Mouse (Mus musculus): Measurements from ENCODE around the gene Prpf6. TPM values are rescaled to one million over a fixed set of nuclear protein-coding genes. Genes with fewer than 3 reads are reported as not detected.

Prpf6 gene
- polyA plus RNA-seq, 1 experiment from 2014 or later, result 75.2 TPM

- Histone ChIP-seq H3K4me2 (replicated peaks; ENCODE audit: low read depth, low read length) (no peak overlapping the region; the same call in 1 of the 2 replicates), H3K27me3 (ENCODE audit: insufficient read depth, low read length) (no peaks in the 10 kb centered on the region), H3K36me3 (ENCODE audit: insufficient read depth, low read length) (peaks cover under 1% of the 10 kb centered on the region; the same call in 1 of the 2 replicates), H3K27ac (ENCODE audit: low read length) (peak overlapping the region; percentile 69), H3K9ac (replicated peaks; ENCODE audit: low read length) (no peak overlapping the region), H3K9me3 (ENCODE audit: low read length) (no peaks in the 10 kb centered on the region), H3K4me1 (ENCODE audit: insufficient read depth, low read length) (peaks cover 35% of the 10 kb centered on the region), H3K4me3 (ENCODE audit: low read length) (no peak overlapping the region)
- WGBS, result 32% methylated on average over 5 of the region's 5 CpGs
- peak; percentile 21; the same call in 1 of the 2 replicates for ATAC-seq (ENCODE audit: low FRiP score, low TSS enrichment)
These were observed 12.7 kb upstream of the Prpf6 start for GRCm38 (mm10) chr2:181578790-181579618.

- Histone ChIP-seq H3K9ac (replicated peaks; ENCODE audit: low read length) (peak overlapping the region; percentile 1; the same call in 1 of the 2 replicates), H3K9me3 (ENCODE audit: low read length) (no peaks in the 10 kb centered on the region), H3K4me1 (ENCODE audit: insufficient read depth, low read length) (peaks cover 35% of the 10 kb centered on the region), H3K27ac (ENCODE audit: low read length) (peak overlapping the region; percentile 69), H3K36me3 (ENCODE audit: insufficient read depth, low read length) (peaks cover 8% of the 10 kb centered on the region), H3K4me2 (replicated peaks; ENCODE audit: low read depth, low read length) (no peak overlapping the region; the same call in 1 of the 2 replicates), H3K27me3 (ENCODE audit: insufficient read depth, low read length) (no peaks in the 10 kb centered on the region), H3K4me3 (ENCODE audit: low read length) (no peak overlapping the region)
- WGBS, result 77% methylated on average over 1 of the region's 1 CpGs
- no peak for ATAC-seq (ENCODE audit: low FRiP score, low TSS enrichment)
These were observed 12.0 kb upstream of the Prpf6 start for GRCm38 (mm10) chr2:181579681-181580080.

GRCm38 (mm10) chr2:181580131-181580772 is 11.4 kb upstream of the Prpf6 start:
- peaks cover 35% of the 10 kb centered on the region for H3K4me1 ChIP-seq (ENCODE audit: insufficient read depth, low read length)
- H3K9me3 ChIP-seq (ENCODE audit: low read length), result no peaks in the 10 kb centered on the region
- H3K27me3 ChIP-seq (ENCODE audit: insufficient read depth, low read length), result no peaks in the 10 kb centered on the region
- WGBS, result 78% methylated on average over 5 of the region's 5 CpGs
- ATAC-seq (ENCODE audit: low FRiP score, low TSS enrichment), result no peak
- H3K4me3 ChIP-seq (ENCODE audit: low read length), result peak overlapping the region; percentile 68
- H3K27ac ChIP-seq (ENCODE audit: low read length), result peak overlapping the region; percentile 93
- H3K4me2 ChIP-seq (replicated peaks; ENCODE audit: low read depth, low read length), result peak overlapping the region; percentile 88
- peak overlapping the region; percentile 72 for H3K9ac ChIP-seq (replicated peaks; ENCODE audit: low read length)
- peaks cover 13% of the 10 kb centered on the region for H3K36me3 ChIP-seq (ENCODE audit: insufficient read depth, low read length)

- Histone ChIP-seq H3K9ac (replicated peaks; ENCODE audit: low read length) (peak overlapping the region; percentile 83), H3K36me3 (ENCODE audit: insufficient read depth, low read length) (peaks cover 21% of the 10 kb centered on the region), H3K9me3 (ENCODE audit: low read length) (no peaks in the 10 kb centered on the region), H3K27me3 (ENCODE audit: insufficient read depth, low read length) (no peaks in the 10 kb centered on the region), H3K4me3 (ENCODE audit: low read length) (peak overlapping the region; percentile 68), H3K4me1 (ENCODE audit: insufficient read depth, low read length) (peaks cover 35% of the 10 kb centered on the region), H3K4me2 (replicated peaks; ENCODE audit: low read depth, low read length) (peak overlapping the region; percentile 88), H3K27ac (ENCODE audit: low read length) (peak overlapping the region; percentile 93)
- WGBS, result 0% methylated on average over 11 of the region's 11 CpGs
- ATAC-seq (ENCODE audit: low FRiP score, low TSS enrichment), result peak; percentile 79
These were observed 10.7 kb upstream of the Prpf6 start for GRCm38 (mm10) chr2:181581016-181581401.

- H3K9me3 ChIP-seq (ENCODE audit: low read length), result no peaks in the 10 kb centered on the region
- no peaks in the 10 kb centered on the region for H3K27me3 ChIP-seq (ENCODE audit: insufficient read depth, low read length)
- peaks cover 35% of the 10 kb centered on the region for H3K4me1 ChIP-seq (ENCODE audit: insufficient read depth, low read length)
- H3K36me3 ChIP-seq (ENCODE audit: insufficient read depth, low read length), result peaks cover 26% of the 10 kb centered on the region
- ATAC-seq (ENCODE audit: low FRiP score, low TSS enrichment), result peak; percentile 83
- peak overlapping the region; percentile 88 for H3K4me2 ChIP-seq (replicated peaks; ENCODE audit: low read depth, low read length)
- H3K4me3 ChIP-seq (ENCODE audit: low read length), result peak overlapping the region; percentile 68
- peak overlapping the region; percentile 93 for H3K27ac ChIP-seq (ENCODE audit: low read length)
- peak overlapping the region; percentile 83 for H3K9ac ChIP-seq (replicated peaks; ENCODE audit: low read length)
- WGBS, result under 1% methylated on average over 49 of the region's 49 CpGs
These were observed 10.1 kb upstream of the Prpf6 start for GRCm38 (mm10) chr2:181581402-181582120.

GRCm38 (mm10) chr2:181582358-181582757 is 9.3 kb upstream of the Prpf6 start:
- WGBS, result 89% methylated on average over 2 of the region's 2 CpGs
- Histone ChIP-seq H3K4me2 (replicated peaks; ENCODE audit: low read depth, low read length) (peak overlapping the region; percentile 88), H3K9ac (replicated peaks; ENCODE audit: low read length) (no peak overlapping the region), H3K4me3 (ENCODE audit: low read length) (peak overlapping the region; percentile 68), H3K4me1 (ENCODE audit: insufficient read depth, low read length) (peaks cover 32% of the 10 kb centered on the region), H3K27me3 (ENCODE audit: insufficient read depth, low read length) (no peaks in the 10 kb centered on the region), H3K36me3 (ENCODE audit: insufficient read depth, low read length) (peaks cover 34% of the 10 kb centered on the region), H3K9me3 (ENCODE audit: low read length) (no peaks in the 10 kb centered on the region), H3K27ac (ENCODE audit: low read length) (peak overlapping the region; percentile 35)
- ATAC-seq (ENCODE audit: low FRiP score, low TSS enrichment), result no peak

- H3K9ac ChIP-seq (replicated peaks; ENCODE audit: low read length), result no peak overlapping the region
These were observed 8.7 kb upstream of the Prpf6 start for GRCm38 (mm10) chr2:181582939-181583338.

GRCm38 (mm10) chr2:181583460-181584257 is 8.0 kb upstream of the Prpf6 start:
- no peak for ATAC-seq (ENCODE audit: low FRiP score, low TSS enrichment)
- no peak overlapping the region for H3K4me3 ChIP-seq (ENCODE audit: low read length)
- no peaks in the 10 kb centered on the region for H3K9me3 ChIP-seq (ENCODE audit: low read length)
- H3K4me1 ChIP-seq (ENCODE audit: insufficient read depth, low read length), result peaks cover 27% of the 10 kb centered on the region
- no peak overlapping the region for H3K4me2 ChIP-seq (replicated peaks; ENCODE audit: low read depth, low read length)
- WGBS, result 85% methylated on average over 3 of the region's 3 CpGs
- peaks cover 46% of the 10 kb centered on the region for H3K36me3 ChIP-seq (ENCODE audit: insufficient read depth, low read length)
- no peak overlapping the region; the same call in 1 of the 2 replicates for H3K9ac ChIP-seq (replicated peaks; ENCODE audit: low read length)
- no peak overlapping the region for H3K27ac ChIP-seq (ENCODE audit: low read length)
- H3K27me3 ChIP-seq (ENCODE audit: insufficient read depth, low read length), result no peaks in the 10 kb centered on the region

More at GRCm38 (mm10) chr2:181582939-181583338, 8.7 kb upstream of the Prpf6 start:
- Histone ChIP-seq H3K4me1 (ENCODE audit: insufficient read depth, low read length) (peaks cover 27% of the 10 kb centered on the region), H3K4me2 (replicated peaks; ENCODE audit: low read depth, low read length) (no peak overlapping the region), H3K4me3 (ENCODE audit: low read length) (no peak overlapping the region), H3K36me3 (ENCODE audit: insufficient read depth, low read length) (peaks cover 39% of the 10 kb centered on the region), H3K27ac (ENCODE audit: low read length) (no peak overlapping the region), H3K9me3 (ENCODE audit: low read length) (no peaks in the 10 kb centered on the region), H3K27me3 (ENCODE audit: insufficient read depth, low read length) (no peaks in the 10 kb centered on the region)
- 85% methylated on average over 1 of the region's 1 CpGs for WGBS
- no peak for ATAC-seq (ENCODE audit: low FRiP score, low TSS enrichment)

- 88% methylated on average over 4 of the region's 4 CpGs for WGBS
- no peak within 1 kb of the TSS for H3K27ac ChIP-seq (ENCODE audit: low read length)
These were observed 7.2 kb upstream of the Prpf6 start, which contains the start of gene Uckl1 for GRCm38 (mm10) chr2:181584411-181584942. TSS of gene Uckl1 (minus strand) at chr2:181584892.

More at GRCm38 (mm10) chr2:181584411-181584942, 7.2 kb upstream of the Prpf6 start, which contains the start of gene Uckl1:
- Histone ChIP-seq H3K9ac (replicated peaks; ENCODE audit: low read length) (no peak within 1 kb of the TSS; the same call in 1 of the 2 replicates), H3K9me3 (ENCODE audit: low read length) (no peaks in the 10 kb centered on the region), H3K4me2 (replicated peaks; ENCODE audit: low read depth, low read length) (no peak within 1 kb of the TSS), H3K4me3 (ENCODE audit: low read length) (no peak within 1 kb of the TSS), H3K36me3 (ENCODE audit: insufficient read depth, low read length) (peaks cover 53% of the 10 kb centered on the region), H3K4me1 (ENCODE audit: insufficient read depth, low read length) (peaks cover 19% of the 10 kb centered on the region), H3K27me3 (ENCODE audit: insufficient read depth, low read length) (no peaks in the 10 kb centered on the region)
- no peak for ATAC-seq (ENCODE audit: low FRiP score, low TSS enrichment)
